Mouse (Mus musculus) forebrain, embryonic 10.5 days (tissue): ENCODE measurements around the gene Yeats2. TPM values are rescaled to one million over a fixed set of nuclear protein-coding genes. Genes with fewer than 3 reads are reported as not detected.

Experiments
- DNase-seq: peaks from one replicate; pipeline ENCODE4 v3.0.0-alpha.2; 2017; ENCODE audit warnings: low spot score; ENCODE audit errors: extremely low spot score
- H3K27ac ChIP-seq: fragments of 300-500 bp; sonication (generic); 2 replicates; pipeline ENCODE4 v1.5.1; 2016; ENCODE audit warnings: mild to moderate bottlenecking
- H3K27me3 ChIP-seq: fragments of 300-500 bp; sonication (generic); 2 replicates; pipeline ENCODE4 v1.6.1; 2016; ENCODE audit warnings: mild to moderate bottlenecking; ENCODE audit not compliant: poor library complexity, severe bottlenecking
- H3K36me3 ChIP-seq: fragments of 300-500 bp; sonication (generic); replicated peaks from 2 replicates; pipeline ENCODE4 v1.6.1; 2016; ENCODE audit warnings: mild to moderate bottlenecking, moderate library complexity
- H3K4me1 ChIP-seq: fragments of 300-500 bp; sonication (generic); 2 replicates; pipeline ENCODE4 v1.6.1; 2016
- H3K4me3 ChIP-seq: fragments of 300-500 bp; sonication (generic); 2 replicates; pipeline ENCODE4 v1.5.1; 2016; ENCODE audit warnings: mild to moderate bottlenecking, moderate library complexity
- H3K9me3 ChIP-seq: fragments of 300-500 bp; sonication (generic); 2 replicates; pipeline ENCODE4 v1.6.1; 2016; ENCODE audit warnings: mild to moderate bottlenecking, moderate library complexity
- WGBS: fragments of 180-500 bp; shearing (Covaris S2); methylation state at CpG from one replicate; pipeline ENCODE4 v1.1.7; 2016; 5-methylcytosine and 5-hydroxymethylcytosine counted together
- polyA plus RNA-seq: library from polyadenylated mRNA; unstranded; fragments of >200 nt; fragmentation: Nextera tagmentation; extraction: Ambion mirVana; gene quantifications from 2 replicates; pipeline ENCODE4 v1.2.1, GENCODE M21; 2016

Yeats2 gene
- polyA plus RNA-seq, 1 experiment from 2014 or later = 41.2 TPM

DNA sequence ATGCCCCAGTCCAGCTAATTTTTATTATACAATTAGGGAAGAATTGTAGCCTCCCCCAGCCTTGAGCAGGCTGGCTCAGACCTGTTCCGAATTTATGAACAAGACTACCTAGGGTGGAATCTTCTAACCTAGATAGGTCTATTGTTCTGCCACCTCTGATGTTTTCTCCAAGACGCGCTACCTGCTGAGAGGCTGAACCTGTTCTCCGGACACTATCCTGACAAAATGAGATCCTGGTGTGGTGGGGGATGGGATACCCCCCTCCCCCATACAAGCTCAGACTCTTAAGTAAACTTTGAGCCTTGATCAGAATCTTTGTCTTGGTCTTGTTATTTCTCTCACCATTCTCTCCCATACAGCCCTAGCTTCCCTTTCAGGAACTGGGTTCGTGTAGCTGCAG, 117.1 kb downstream of the Yeats2 start:
- Histone ChIP-seq H3K27me3 (no peaks in the 10 kb centered on the region), H3K9me3 (no peaks in the 10 kb centered on the region), H3K4me1 (no peaks in the 10 kb centered on the region), H3K4me3 (no peak overlapping the region), H3K27ac (no peak overlapping the region), H3K36me3 (no peaks in the 10 kb centered on the region)
- DNase-seq = no peak
- 75% methylated on average over 5 of the region's 5 CpGs for WGBS

- Histone ChIP-seq H3K4me1 (no peaks in the 10 kb centered on the region), H3K27me3 (no peaks in the 10 kb centered on the region), H3K4me3 (no peak overlapping the region), H3K9me3 (no peaks in the 10 kb centered on the region), H3K36me3 (no peaks in the 10 kb centered on the region), H3K27ac (no peak overlapping the region)
- no peak for DNase-seq
- 87% methylated on average over 7 of the region's 7 CpGs for WGBS
Observed at GRCm38 (mm10) chr16:20265089-20265488, 124.2 kb downstream of the Yeats2 start.

GRCm38 (mm10) chr16:20271339-20271738, 130.5 kb downstream of the Yeats2 start:
- DNase-seq = no peak
- 85% methylated on average over 4 of the region's 4 CpGs for WGBS
- H3K4me1 ChIP-seq = peaks cover 5% of the 10 kb centered on the region; the same call in 1 of the 2 replicates
- H3K27me3 ChIP-seq = no peaks in the 10 kb centered on the region
- H3K9me3 ChIP-seq = no peaks in the 10 kb centered on the region
- H3K27ac ChIP-seq = no peak overlapping the region
- H3K36me3 ChIP-seq = no peaks in the 10 kb centered on the region
- H3K4me3 ChIP-seq = no peak overlapping the region

GRCm38 (mm10) chr16:20272994-20273393, 132.1 kb downstream of the Yeats2 start:
- Histone ChIP-seq H3K36me3 (peaks cover 9% of the 10 kb centered on the region), H3K4me3 (no peak overlapping the region), H3K4me1 (peaks cover 5% of the 10 kb centered on the region; the same call in 1 of the 2 replicates), H3K9me3 (no peaks in the 10 kb centered on the region), H3K27me3 (no peaks in the 10 kb centered on the region), H3K27ac (no peak overlapping the region)
- WGBS = 34% methylated on average over 3 of the region's 3 CpGs
- no peak for DNase-seq

GRCm38 (mm10) chr16:20279395-20279794, 138.5 kb downstream of the Yeats2 start:
- H3K27me3 ChIP-seq = no peaks in the 10 kb centered on the region
- H3K4me1 ChIP-seq = no peaks in the 10 kb centered on the region
- no peak for DNase-seq
- H3K9me3 ChIP-seq = no peaks in the 10 kb centered on the region
- no peak overlapping the region for H3K4me3 ChIP-seq
- WGBS = 93% methylated on average over 5 of the region's 5 CpGs
- no peak overlapping the region for H3K27ac ChIP-seq
- peaks cover 73% of the 10 kb centered on the region for H3K36me3 ChIP-seq

- no peak overlapping the region for H3K27ac ChIP-seq
- H3K4me3 ChIP-seq = no peak overlapping the region
- no peaks in the 10 kb centered on the region for H3K27me3 ChIP-seq
- H3K9me3 ChIP-seq = no peaks in the 10 kb centered on the region
- peaks cover 81% of the 10 kb centered on the region for H3K36me3 ChIP-seq
- no peak for DNase-seq
- 85% methylated on average over 4 of the region's 4 CpGs for WGBS
- H3K4me1 ChIP-seq = no peaks in the 10 kb centered on the region
Observed at GRCm38 (mm10) chr16:20280238-20280637, 139.4 kb downstream of the Yeats2 start.

Other genes starting within 250 kb of the Yeats2 start
- 9.2 and 10.6 TPM in 2 replicates for gene Klhl6, start 158.0 kb upstream of the Yeats2 start, polyA plus RNA-seq
- gene Klhl24, start 43.5 kb upstream of the Yeats2 start, polyA plus RNA-seq = 21.0 and 22.3 TPM in 2 replicates
- gene Map6d1, start 100.3 kb downstream of the Yeats2 start, polyA plus RNA-seq = 1.0 and 1.6 TPM in 2 replicates
- 143 and 150 TPM in 2 replicates for gene Parl, start 161.3 kb downstream of the Yeats2 start, polyA plus RNA-seq
- not detected in 2 replicates for gene Cyp2ab1, start 184.3 kb downstream of the Yeats2 start, polyA plus RNA-seq